Mouse (Mus musculus): ENCODE results near the gene Vezf1.
A peak's percentile ranks its signal among the peaks of the same experiment; 100 is the strongest.

Gene Vezf1

GRCm38 (mm10) chr11:88052638-88053037, 15.4 kb upstream of the Vezf1 start:
- no peak for DNase-seq (ENCODE audit: low read depth in 1 of 2, low spot score in 2 of 2)

- no peak for DNase-seq (ENCODE audit: low read depth in 1 of 2, low spot score in 2 of 2)
Observed at GRCm38 (mm10) chr11:88053821-88054220, 14.3 kb upstream of the Vezf1 start.

GRCm38 (mm10) chr11:88054589-88054988, 13.5 kb upstream of the Vezf1 start:
- no peak for DNase-seq (ENCODE audit: low read depth in 1 of 2, low spot score in 2 of 2)

GRCm38 (mm10) chr11:88055777-88056176, 12.3 kb upstream of the Vezf1 start:
- DNase-seq (ENCODE audit: low read depth in 1 of 2, low spot score in 2 of 2) = no peak

- no peak for DNase-seq (ENCODE audit: low read depth in 1 of 2, low spot score in 2 of 2)
Observed at GRCm38 (mm10) chr11:88057788-88058187, 10.3 kb upstream of the Vezf1 start.

GRCm38 (mm10) chr11:88059141-88059540, 8.9 kb upstream of the Vezf1 start:
- no peak for DNase-seq (ENCODE audit: low read depth in 1 of 2, low spot score in 2 of 2)

- no peak for DNase-seq (ENCODE audit: low read depth in 1 of 2, low spot score in 2 of 2)
Observed at GRCm38 (mm10) chr11:88061892-88062625, 6.0 kb upstream of the Vezf1 start.

GRCm38 (mm10) chr11:88065732-88066131, 2.3 kb upstream of the Vezf1 start:
- DNase-seq (ENCODE audit: low read depth in 1 of 2, low spot score in 2 of 2) = no peak

- DNase-seq (ENCODE audit: low read depth in 1 of 2, low spot score in 2 of 2) = no peak
Observed at GRCm38 (mm10) chr11:88067191-88067585, 891 bp upstream of the Vezf1 start.

- peak in 1 of 2 experiments; percentile 40 for DNase-seq (ENCODE audit: low read depth in 1 of 2, low spot score in 2 of 2)
Observed at GRCm38 (mm10) chr11:88068411-88069245, 549 bp downstream of the Vezf1 start.

- DNase-seq (ENCODE audit: low read depth in 1 of 2, low spot score in 2 of 2) = no peak
Observed at GRCm38 (mm10) chr11:88069246-88069570, 1.1 kb downstream of the Vezf1 start.

- DNase-seq (ENCODE audit: low read depth in 1 of 2, low spot score in 2 of 2) = no peak
Observed at GRCm38 (mm10) chr11:88070392-88070791, 2.3 kb downstream of the Vezf1 start.

- DNase-seq (ENCODE audit: low read depth in 1 of 2, low spot score in 2 of 2) = no peak
Observed at GRCm38 (mm10) chr11:88071113-88071512, 3.0 kb downstream of the Vezf1 start.

GRCm38 (mm10) chr11:88073343-88073875, 5.3 kb downstream of the Vezf1 start:
- no peak for DNase-seq (ENCODE audit: low read depth in 1 of 2, low spot score in 2 of 2)

- no peak for DNase-seq (ENCODE audit: low read depth in 1 of 2, low spot score in 2 of 2)
Observed at GRCm38 (mm10) chr11:88075701-88076100, 7.6 kb downstream of the Vezf1 start.

GRCm38 (mm10) chr11:88076394-88076793, 8.3 kb downstream of the Vezf1 start:
- DNase-seq (ENCODE audit: low read depth in 1 of 2, low spot score in 2 of 2) = no peak

- no peak for DNase-seq (ENCODE audit: low read depth in 1 of 2, low spot score in 2 of 2)
Observed at GRCm38 (mm10) chr11:88083699-88084098, 15.6 kb downstream of the Vezf1 start.

GRCm38 (mm10) chr11:88086737-88087627, 18.9 kb downstream of the Vezf1 start:
- no peak for DNase-seq (ENCODE audit: low read depth in 1 of 2, low spot score in 2 of 2)

- no peak for DNase-seq (ENCODE audit: low read depth in 1 of 2, low spot score in 2 of 2)
Observed at GRCm38 (mm10) chr11:88089150-88089549, 21.1 kb downstream of the Vezf1 start.

- DNase-seq (ENCODE audit: low read depth in 1 of 2, low spot score in 2 of 2) = no peak
Observed at GRCm38 (mm10) chr11:88090293-88090692, 22.2 kb downstream of the Vezf1 start.

- DNase-seq (ENCODE audit: low read depth in 1 of 2, low spot score in 2 of 2) = no peak
Observed at GRCm38 (mm10) chr11:88091949-88092348, 23.9 kb downstream of the Vezf1 start.
